Mouse (Mus musculus) NIH3T3 (cell line): ENCODE measurements around the gene Tbc1d17.

ENCODE experiments used
- DNase-seq: peaks from one replicate; pipeline ENCODE4 v3.0.0-alpha.2; 2012; ENCODE audit warnings: low read depth

The Tbc1d17 gene

GRCm38 (mm10) chr7:44868919-44869696, 20.2 kb upstream of the Tbc1d17 start:
- DNase-seq, result peak; percentile 84

GRCm38 (mm10) chr7:44868465-44868864, 19.6 kb upstream of the Tbc1d17 start:
- DNase-seq, result no peak

- DNase-seq, result no peak
Observed at GRCm38 (mm10) chr7:44867802-44868201, 18.9 kb upstream of the Tbc1d17 start.

DNA sequence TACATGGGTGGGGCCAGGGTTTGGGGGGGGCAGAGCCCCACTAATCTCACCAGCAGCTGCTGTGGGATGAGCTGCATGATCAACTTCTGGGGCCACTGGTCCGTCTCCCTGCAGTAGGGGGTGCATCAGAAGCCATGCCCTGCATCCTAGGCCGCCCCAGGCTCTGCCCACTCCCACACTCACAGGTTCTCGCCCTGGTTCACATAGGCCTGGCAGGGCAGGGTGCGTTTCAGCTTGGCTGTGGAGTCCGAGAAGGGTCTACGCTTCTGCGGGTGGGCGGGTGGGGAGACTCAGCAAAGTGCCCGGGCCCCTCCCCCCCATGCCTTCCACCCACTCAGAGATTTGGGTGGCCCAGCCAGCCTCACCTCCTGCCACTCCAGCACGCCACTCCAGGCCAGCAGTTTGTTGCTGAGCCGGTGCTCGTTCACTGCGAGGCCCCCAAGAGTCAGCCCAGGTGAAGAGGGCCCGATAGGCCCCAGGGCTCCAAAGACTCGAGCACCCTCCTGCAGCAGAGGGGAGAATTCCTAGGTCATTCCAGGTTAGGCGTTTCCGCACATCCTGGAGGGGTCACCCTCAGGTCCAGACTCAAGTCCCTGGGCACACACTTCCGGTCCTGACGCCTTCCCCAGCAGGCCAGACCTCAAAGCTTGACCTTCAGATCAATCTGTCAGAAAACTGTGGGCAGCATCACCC, 18.3 kb upstream of the Tbc1d17 start:
- DNase-seq, result no peak

DNA sequence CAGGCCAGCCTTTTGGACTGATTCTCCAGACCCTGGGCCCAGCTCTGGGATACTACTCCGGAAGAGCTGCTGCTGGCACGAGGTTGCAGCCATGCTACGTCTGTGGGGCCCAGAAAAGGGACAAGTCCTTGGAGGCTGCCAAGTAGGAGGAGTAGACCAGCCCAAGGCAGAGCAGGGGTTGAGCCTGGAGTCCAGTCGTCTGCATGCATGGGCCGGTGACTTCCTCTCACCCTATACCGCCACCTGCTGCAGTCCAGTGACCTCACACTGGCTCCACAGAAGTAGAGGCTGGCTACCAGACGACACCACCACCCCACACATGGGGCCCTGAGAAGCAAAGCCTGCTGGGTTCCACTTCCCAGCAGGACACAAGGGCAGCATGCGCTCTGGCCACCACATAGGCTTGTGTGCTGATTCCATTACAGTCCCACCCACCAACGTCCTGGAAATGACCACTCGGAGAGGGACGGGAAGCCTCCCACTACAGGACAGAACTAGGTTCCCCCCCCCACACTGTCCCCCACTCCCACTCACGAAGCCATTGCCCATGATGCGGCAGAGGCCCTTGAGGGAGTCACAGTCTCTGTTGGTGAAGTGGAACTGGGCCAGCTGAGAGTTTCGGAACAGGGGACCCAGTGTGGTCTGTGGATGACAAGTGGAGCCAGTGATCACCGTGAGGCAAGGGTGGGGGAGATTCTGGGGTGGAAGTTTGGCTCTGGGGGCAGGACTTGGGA, 17.6 kb upstream of the Tbc1d17 start:
- peak; percentile 83 for DNase-seq

GRCm38 (mm10) chr7:44864595-44865542, 16.0 kb upstream of the Tbc1d17 start:
- no peak for DNase-seq

DNA sequence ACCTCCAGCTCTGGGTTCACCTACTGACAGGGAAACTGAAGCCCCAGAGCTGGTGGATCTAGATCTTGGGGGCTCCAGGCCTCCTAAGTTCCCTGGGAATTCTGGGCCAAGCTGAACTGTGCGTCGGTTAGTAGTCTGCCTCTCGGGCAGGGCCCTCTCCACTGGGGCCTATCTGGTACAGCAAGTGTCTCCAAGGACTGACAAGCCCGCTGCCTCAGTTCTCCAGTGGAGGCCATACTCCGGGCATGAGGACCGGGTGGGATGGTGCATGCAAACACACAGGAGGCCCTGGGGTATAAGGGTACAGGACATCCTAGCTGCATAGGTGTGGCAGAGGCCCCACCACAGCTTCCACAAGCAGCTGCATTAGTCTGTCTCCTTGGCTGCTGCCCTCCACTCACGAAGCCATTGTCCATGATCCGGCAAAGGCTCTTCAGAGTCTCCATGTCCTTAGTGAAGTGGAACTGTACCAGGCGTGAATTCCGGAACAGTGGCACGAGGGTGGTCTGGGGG, 15.2 kb upstream of the Tbc1d17 start:
- no peak for DNase-seq

DNA sequence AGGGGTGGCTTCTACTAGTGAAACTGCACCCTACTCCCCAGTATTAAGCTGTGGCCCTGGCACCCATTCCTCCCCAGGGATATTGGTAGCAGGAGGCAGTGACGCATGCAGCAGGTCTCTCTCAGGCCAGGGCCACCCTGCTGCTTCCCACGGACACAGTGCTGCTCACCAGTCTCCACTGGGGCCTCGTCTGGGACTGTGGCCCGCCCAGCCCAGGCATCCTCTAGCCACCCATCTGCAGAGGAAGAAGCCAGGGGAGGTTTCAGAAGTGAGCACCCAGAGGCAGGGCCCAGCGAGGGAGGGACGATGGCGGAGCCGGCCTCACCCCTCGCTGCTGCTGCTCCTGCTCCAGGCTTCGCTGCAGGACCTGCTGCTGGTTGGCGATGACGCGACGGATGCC, 14.3 kb upstream of the Tbc1d17 start:
- no peak for DNase-seq

- DNase-seq, result no peak
Observed at GRCm38 (mm10) chr7:44862434-44862833, 13.6 kb upstream of the Tbc1d17 start.

DNA sequence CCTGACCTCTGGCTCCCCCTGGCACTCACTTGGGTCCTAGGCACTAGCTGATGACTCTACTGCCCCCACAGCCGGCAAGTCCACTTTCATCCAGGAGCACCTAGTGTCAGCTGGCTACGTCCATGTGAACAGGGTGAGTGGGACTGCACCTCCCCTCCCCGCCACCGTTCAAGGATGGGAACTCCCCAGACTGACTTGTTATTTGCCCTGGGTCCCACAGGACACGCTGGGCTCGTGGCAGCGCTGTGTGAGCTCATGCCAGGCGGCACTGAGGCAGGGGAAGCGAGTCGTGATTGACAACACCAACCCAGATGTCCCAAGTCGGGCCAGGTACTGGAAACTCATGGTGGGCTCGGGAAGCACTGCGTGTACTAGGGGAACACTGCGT, 12.5 kb upstream of the Tbc1d17 start:
- no peak for DNase-seq

DNA sequence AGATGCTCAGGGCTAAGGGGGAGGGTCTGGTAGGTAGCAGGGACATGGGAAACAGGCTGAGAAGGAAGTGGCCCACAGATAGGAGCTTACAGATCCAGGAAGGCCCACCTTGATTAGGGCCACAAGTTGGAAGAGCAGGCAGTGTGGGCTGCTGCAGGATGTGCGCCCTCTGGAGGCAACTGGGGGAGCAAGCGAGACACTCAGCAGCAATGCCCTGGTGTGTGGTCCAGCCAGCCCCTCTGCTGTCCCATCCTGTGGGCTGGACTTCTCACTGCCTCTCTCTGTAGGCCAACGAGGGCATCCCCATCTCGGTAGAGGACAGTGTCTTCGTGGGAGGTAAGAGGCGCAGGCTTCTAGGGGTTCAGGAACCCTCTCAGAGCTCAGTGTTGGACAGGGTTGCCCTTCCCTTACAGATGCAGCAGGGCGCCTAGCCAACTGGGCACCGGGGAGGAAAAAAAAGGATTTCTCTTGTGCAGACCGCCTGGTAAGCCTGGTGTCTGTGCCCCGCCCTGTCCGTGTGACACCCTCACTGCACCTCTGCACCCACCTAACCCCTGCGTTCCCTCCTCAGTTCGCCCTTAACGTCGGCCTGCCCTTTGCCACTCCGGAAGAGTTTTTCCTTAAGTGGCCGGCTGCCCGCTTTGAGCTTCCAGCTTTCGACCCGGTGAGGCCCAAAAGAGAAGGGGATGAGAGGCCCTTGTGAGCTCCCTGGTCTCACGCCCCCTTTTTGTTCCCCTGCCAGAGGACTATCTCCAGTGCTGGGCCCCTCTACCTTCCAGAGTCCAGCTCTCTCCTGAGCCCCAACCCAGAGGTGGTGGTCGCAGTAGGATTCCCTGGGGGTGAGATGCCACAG, 11.9 kb upstream of the Tbc1d17 start:
- peak; percentile 84 for DNase-seq

DNA sequence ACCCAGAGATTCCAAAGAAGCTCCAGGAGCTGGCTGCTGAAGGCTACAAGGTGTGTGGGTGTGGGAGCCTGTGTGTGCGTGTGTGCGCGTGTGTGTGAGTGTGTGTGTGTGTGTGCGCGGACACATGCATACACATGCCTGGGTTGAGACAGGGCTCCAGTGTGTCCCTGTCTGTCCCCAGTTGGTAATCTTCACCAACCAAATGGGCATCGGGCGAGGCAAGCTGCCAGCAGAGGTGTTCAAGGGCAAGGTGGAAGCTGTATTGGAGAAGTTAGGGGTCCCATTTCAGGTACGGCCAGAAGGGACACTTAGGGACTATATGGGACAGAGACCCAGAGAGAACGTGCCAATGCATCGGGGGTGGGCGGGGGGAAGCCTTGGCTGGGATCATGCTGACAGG, 11.0 kb upstream of the Tbc1d17 start:
- DNase-seq, result no peak

DNA sequence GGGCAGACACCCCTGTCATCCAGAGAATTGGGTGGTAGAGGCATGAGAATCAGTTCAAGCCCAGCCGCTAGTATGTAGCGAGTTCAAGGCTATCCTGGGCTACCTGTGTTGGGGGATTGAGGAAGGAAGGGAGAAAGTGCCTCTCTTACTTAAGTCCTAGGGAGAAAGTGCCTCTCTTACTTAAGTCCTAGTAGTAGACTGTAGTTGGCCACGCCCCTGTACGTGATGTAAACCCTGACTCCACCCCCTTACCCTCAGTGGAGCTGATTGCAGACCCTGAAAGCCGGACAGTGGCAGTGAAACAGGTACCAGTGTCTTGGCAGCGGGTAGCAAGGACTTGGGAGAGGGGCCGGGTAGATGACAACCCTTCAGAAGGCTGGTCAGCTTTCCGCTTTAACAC, 9.0 kb upstream of the Tbc1d17 start:
- DNase-seq, result peak; percentile 78

GRCm38 (mm10) chr7:44857042-44857552, 8.2 kb upstream of the Tbc1d17 start, which contains the start of gene Pnkp:
TSS of gene Pnkp (plus strand) at chr7:44857139.
- DNase-seq, result peak; percentile 96

DNA sequence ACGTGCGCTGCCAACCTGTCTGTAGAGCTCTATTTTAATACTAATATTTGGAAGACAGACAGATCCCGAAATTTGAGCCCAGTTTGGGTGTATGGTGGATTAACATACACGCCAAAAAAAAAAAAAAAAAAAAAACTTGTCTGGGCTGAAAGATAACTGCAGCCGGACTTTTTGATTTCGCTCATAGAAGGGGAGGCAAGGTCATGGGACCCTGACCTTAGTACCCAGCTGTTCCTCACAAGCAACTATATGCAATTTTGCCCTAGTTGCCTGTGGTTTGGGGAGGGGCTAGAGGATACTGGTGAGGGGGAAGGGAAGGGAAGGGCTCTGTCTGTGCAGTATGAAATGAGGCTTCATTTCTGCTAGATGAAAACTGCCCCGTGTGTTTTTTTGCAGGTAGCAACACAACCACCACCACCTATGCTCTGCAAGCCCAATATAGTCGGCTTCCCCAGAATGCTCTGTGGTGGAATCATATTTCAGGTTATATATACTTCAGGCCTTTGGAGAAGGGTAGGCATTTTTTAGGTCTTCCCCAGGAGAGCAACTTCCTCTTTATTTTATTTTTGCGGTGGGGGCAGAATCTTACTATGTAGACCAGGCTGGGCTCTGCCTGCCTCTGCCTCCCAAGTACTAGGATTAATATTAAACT, 7.5 kb upstream of the Tbc1d17 start:
- no peak for DNase-seq

GRCm38 (mm10) chr7:44855036-44855435, 6.2 kb upstream of the Tbc1d17 start:
- no peak for DNase-seq

DNA sequence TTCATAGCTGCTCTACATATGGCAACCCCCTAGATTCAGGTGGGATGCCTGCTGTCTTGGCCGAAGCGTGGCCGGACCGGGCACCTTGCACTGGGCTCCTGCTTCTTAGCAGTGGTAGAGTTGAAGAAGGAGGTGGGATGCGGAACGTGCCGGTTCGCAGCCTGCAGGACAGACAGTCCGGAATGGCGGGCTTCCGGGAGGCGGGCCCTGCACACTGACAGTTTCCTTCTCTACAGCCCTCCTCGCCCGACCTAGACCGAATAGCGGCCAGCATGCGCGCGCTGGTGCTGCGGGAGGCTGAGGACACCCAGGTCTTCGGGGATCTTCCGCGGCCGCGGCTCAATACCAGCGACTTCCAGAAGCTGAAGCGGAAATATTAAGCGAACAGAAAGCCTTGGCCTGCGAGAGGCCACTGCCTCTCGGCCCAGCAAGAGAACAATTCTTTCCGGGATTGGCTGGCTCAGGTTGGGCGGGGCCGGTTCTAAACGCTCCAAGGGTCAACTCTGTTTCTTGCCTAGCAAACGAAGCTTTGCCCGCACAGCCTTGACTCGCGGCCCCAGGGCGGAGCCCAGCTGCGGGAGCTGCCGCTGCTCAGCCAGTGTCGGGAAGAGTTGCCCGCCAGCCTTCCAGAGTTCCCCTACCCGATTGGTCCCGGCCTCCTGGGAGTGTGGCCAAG, 5.6 kb upstream of the Tbc1d17 start:
- DNase-seq, result no peak

GRCm38 (mm10) chr7:44853596-44854355, 4.9 kb upstream of the Tbc1d17 start:
- no peak for DNase-seq
